Mouse (Mus musculus) midbrain, embryonic 15.5 days (tissue): Measurements from ENCODE around the gene Lsm7. TPM values are rescaled to one million over a fixed set of nuclear protein-coding genes. Genes with fewer than 3 reads are reported as not detected.
A peak's percentile ranks its signal among the peaks of the same experiment; 100 is the strongest.

ENCODE experiments used
- ATAC-seq: fragments of 200-750 bp; cut with Nextera tagmentation; replicated peaks from 2 replicates; pipeline ENCODE4 v1.8.0; 2017; ENCODE audit warnings: moderate TSS enrichment
- H3K27ac ChIP-seq: fragments of 300-500 bp; sonication (generic); 2 replicates; pipeline ENCODE4 v1.5.1; 2015; ENCODE audit warnings: mild to moderate bottlenecking, inconsistent platforms
- H3K27me3 ChIP-seq: fragments of 300-500 bp; sonication (generic); replicated peaks from 2 replicates; pipeline ENCODE4 v1.6.1; 2015; ENCODE audit warnings: inconsistent platforms
- H3K36me3 ChIP-seq: fragments of 300-500 bp; sonication (generic); replicated peaks from 2 replicates; pipeline ENCODE4 v1.6.1; 2015; ENCODE audit warnings: inconsistent platforms
- H3K4me1 ChIP-seq: fragments of 300-500 bp; sonication (generic); 2 replicates; pipeline ENCODE4 v1.6.1; 2015; ENCODE audit warnings: inconsistent platforms
- H3K4me2 ChIP-seq: fragments of 300-500 bp; sonication (generic); 2 replicates; pipeline ENCODE4 v1.6.1; 2015; ENCODE audit warnings: inconsistent platforms, mild to moderate bottlenecking, moderate library complexity
- H3K4me3 ChIP-seq: fragments of 300-500 bp; sonication (generic); 2 replicates; pipeline ENCODE4 v1.5.1; 2015; ENCODE audit warnings: mild to moderate bottlenecking, inconsistent platforms
- H3K9ac ChIP-seq: fragments of 300-500 bp; sonication (generic); 2 replicates; pipeline ENCODE4 v1.6.1; 2015; ENCODE audit warnings: mild to moderate bottlenecking, inconsistent platforms
- H3K9me3 ChIP-seq: fragments of 300-500 bp; sonication (generic); 2 replicates; pipeline ENCODE4 v1.6.1; 2016; ENCODE audit warnings: inconsistent platforms
- WGBS: fragments of 180-500 bp; shearing (Covaris S2); methylation state at CpG from one replicate; pipeline ENCODE4 v1.1.7; 2015; ENCODE audit warnings: mixed read lengths; 5-methylcytosine and 5-hydroxymethylcytosine counted together
- polyA plus RNA-seq: library from polyadenylated mRNA; unstranded; fragments of >200 nt; fragmentation: Nextera tagmentation; extraction: Ambion mirVana; gene quantifications from 2 replicates; pipeline ENCODE4 v1.2.1, GENCODE M21; 2015

Lsm7 gene
- polyA plus RNA-seq = 214 and 222 TPM in 2 replicates

GRCm38 (mm10) chr10:80854913-80855748 is at the start of gene Lsm7, which contains the start of gene Sppl2b:
Gene Lsm7 (minus strand): TSS chr10:80855209.
Gene Sppl2b (plus strand): TSS chr10:80855275.
- Histone ChIP-seq H3K27me3 (no peaks in the 10 kb centered on the region), H3K4me1 (peaks cover 41% of the 10 kb centered on the region), H3K27ac (peak within 1 kb of the TSS; percentile 74), H3K4me2 (peak within 1 kb of the TSS; percentile 86), H3K36me3 (peaks cover 12% of the 10 kb centered on the region), H3K4me3 (peak within 1 kb of the TSS; percentile 82), H3K9ac (peak within 1 kb of the TSS; percentile 91), H3K9me3 (no peaks in the 10 kb centered on the region)
- peak; percentile 82 for ATAC-seq
- WGBS = under 1% methylated on average over 81 of the region's 81 CpGs

GRCm38 (mm10) chr10:80904709-80905108 is 49.7 kb upstream of the Lsm7 start:
- no peak for ATAC-seq
- 93% methylated on average over 11 of the region's 11 CpGs for WGBS
- H3K9me3 ChIP-seq = no peaks in the 10 kb centered on the region
- no peak overlapping the region for H3K4me3 ChIP-seq
- H3K4me1 ChIP-seq = peaks cover 9% of the 10 kb centered on the region
- H3K36me3 ChIP-seq = peaks cover 53% of the 10 kb centered on the region
- H3K27me3 ChIP-seq = no peaks in the 10 kb centered on the region
- H3K4me2 ChIP-seq = no peak overlapping the region
- no peak overlapping the region for H3K27ac ChIP-seq
- no peak overlapping the region for H3K9ac ChIP-seq

GRCm38 (mm10) chr10:80904004-80904693 is 49.1 kb upstream of the Lsm7 start:
- Histone ChIP-seq H3K9ac (no peak overlapping the region), H3K27ac (no peak overlapping the region), H3K4me2 (no peak overlapping the region), H3K4me1 (peaks cover 15% of the 10 kb centered on the region), H3K4me3 (no peak overlapping the region), H3K36me3 (peaks cover 47% of the 10 kb centered on the region), H3K27me3 (no peaks in the 10 kb centered on the region), H3K9me3 (no peaks in the 10 kb centered on the region)
- no peak for ATAC-seq
- 88% methylated on average over 28 of the region's 28 CpGs for WGBS

- no peaks in the 10 kb centered on the region for H3K27me3 ChIP-seq
- H3K9ac ChIP-seq = no peak overlapping the region
- ATAC-seq = no peak
- peaks cover 43% of the 10 kb centered on the region for H3K36me3 ChIP-seq
- no peaks in the 10 kb centered on the region for H3K9me3 ChIP-seq
- no peak overlapping the region for H3K4me2 ChIP-seq
- peaks cover 19% of the 10 kb centered on the region for H3K4me1 ChIP-seq
- H3K4me3 ChIP-seq = no peak overlapping the region
- 94% methylated on average over 10 of the region's 10 CpGs for WGBS
- H3K27ac ChIP-seq = no peak overlapping the region
These were observed 48.3 kb upstream of the Lsm7 start for GRCm38 (mm10) chr10:80903282-80903681.

- ATAC-seq = no peak
- Histone ChIP-seq H3K27ac (no peak overlapping the region), H3K4me2 (no peak overlapping the region), H3K36me3 (peaks cover 38% of the 10 kb centered on the region), H3K4me3 (no peak overlapping the region), H3K4me1 (peaks cover 19% of the 10 kb centered on the region), H3K9me3 (no peaks in the 10 kb centered on the region), H3K27me3 (no peaks in the 10 kb centered on the region), H3K9ac (no peak overlapping the region)
- WGBS = 97% methylated on average over 9 of the region's 9 CpGs
These were observed 47.4 kb upstream of the Lsm7 start for GRCm38 (mm10) chr10:80902273-80902940.

DNA sequence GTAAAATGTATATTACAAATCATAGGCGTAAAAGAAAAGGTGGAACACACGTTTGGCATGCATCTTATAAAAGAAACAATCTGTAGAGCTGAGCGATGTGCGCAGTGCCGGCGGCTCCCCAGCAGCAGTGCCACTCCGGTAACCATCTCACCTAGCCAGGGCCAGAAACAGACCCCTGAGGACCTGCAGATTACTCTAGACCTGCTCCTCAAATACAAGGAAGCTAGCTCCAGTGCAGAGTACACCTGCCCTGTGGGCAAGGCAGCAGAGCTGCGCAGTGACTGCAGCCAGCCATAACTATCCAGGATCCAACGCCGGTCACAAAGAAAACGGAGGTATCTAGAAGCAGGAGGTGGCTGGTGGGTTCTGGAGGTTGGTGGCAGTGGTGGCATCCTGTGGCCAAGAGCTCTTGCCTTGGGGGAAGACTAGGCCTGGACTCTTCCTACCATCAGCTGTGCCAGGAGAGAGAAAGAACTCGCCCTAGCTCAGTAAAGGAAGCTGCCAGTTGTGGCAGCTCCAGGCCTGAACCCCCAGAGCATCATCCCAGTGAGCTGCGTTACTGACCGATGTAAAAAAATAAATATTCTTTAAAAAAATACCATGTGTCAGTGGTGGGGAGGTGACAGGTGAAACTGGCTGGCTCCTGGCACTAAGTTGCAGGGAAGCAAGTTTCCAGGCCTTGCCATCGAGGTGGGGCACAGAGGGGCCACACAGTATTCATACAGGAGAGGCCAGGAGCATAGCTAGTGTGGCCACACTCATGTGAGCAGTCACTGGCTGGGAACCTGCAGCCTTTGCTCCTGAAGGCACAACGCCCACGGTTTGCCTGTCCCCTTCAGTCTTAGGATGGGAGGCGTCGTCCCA is 46.6 kb upstream of the Lsm7 start:
- H3K4me3 ChIP-seq = peak overlapping the region; percentile 84; the same call in 1 of the 2 replicates

GRCm38 (mm10) chr10:80900318-80901247 is 45.6 kb upstream of the Lsm7 start, which contains the start of gene Timm13:
Gene Timm13 (minus strand): TSS chr10:80900969.
- peaks cover 19% of the 10 kb centered on the region for H3K4me1 ChIP-seq
- H3K27me3 ChIP-seq = no peaks in the 10 kb centered on the region
- ATAC-seq = peak; percentile 96
- H3K4me3 ChIP-seq = peak within 1 kb of the TSS; percentile 84
- H3K36me3 ChIP-seq = peaks cover 35% of the 10 kb centered on the region
- no peaks in the 10 kb centered on the region for H3K9me3 ChIP-seq
- H3K9ac ChIP-seq = peak within 1 kb of the TSS; percentile 83
- H3K27ac ChIP-seq = peak within 1 kb of the TSS; percentile 89
- under 1% methylated on average over 72 of the region's 72 CpGs for WGBS
- H3K4me2 ChIP-seq = peak within 1 kb of the TSS; percentile 76

More for the DNA sequence above, 46.6 kb upstream of the Lsm7 start:
- no peaks in the 10 kb centered on the region for H3K9me3 ChIP-seq
- peak overlapping the region; percentile 89 for H3K27ac ChIP-seq
- H3K36me3 ChIP-seq = peaks cover 38% of the 10 kb centered on the region
- whole genome bisulfite sequencing = 88% methylated on average over 19 of the region's 19 CpGs
- ATAC-seq = no peak
- H3K4me2 ChIP-seq = peak overlapping the region; percentile 76; the same call in 1 of the 2 replicates
- no peaks in the 10 kb centered on the region for H3K27me3 ChIP-seq
- H3K4me1 ChIP-seq = peaks cover 19% of the 10 kb centered on the region
- no peak overlapping the region for H3K9ac ChIP-seq

DNA sequence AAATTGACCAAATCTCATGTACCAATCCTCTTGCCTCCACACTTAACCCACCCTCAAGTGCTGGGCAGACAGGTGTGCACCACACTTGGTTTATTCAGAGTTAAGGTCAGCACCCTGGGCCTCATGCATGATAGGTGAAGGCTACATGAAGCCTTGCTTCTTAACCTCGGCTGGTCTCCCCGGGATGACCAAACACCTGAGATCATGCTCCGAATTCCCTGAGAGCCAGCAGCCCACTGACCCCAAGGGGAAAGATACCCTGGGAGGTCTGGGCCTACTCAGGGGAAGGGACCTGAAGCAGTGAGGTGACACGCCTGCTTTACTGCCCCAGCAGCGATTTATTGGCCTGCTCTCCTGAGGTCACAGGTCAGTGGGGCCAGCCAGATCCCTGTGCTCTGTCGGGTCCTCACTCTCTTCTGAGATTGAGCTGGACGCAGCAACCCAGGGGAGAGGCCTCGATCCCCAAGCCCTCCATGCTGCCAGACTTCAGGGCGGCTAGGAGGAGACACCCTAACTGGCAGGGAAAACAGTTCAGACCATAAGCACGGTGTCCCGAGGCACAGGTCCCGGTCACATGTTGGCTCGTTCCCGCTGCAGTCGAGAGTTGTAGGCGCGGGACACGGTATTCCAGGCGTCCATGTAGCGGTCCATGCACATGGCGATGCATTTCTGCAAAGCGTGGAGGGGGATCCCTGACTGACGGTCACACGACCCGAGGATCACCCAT is 44.7 kb upstream of the Lsm7 start:
- Histone ChIP-seq H3K4me1 (peaks cover 19% of the 10 kb centered on the region), H3K36me3 (peaks cover 28% of the 10 kb centered on the region)

DNA sequence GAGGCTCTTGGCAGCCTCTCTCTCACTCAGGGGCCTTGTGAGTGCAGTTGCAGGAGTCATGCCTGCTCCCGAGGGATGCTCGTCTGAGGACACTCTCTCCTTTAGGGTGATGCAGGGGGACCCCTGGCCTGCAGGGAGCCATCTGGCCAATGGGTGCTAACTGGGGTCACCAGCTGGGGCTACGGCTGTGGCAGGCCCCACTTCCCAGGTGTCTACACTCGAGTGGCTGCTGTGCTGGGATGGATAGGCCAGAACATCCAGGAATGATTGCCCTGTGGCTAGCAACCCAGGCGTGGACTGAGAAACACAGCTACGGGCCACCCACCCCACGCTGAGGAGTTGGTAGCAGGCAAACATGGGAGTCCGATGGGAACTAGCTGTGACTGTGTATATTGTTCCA is 44.1 kb upstream of the Lsm7 start:
- no peak for ATAC-seq
- Histone ChIP-seq H3K4me3 (peak overlapping the region; percentile 84; the same call in 1 of the 2 replicates), H3K36me3 (peaks cover 21% of the 10 kb centered on the region), H3K9ac (no peak overlapping the region), H3K27ac (no peak overlapping the region), H3K4me2 (peak overlapping the region; percentile 76), H3K27me3 (no peaks in the 10 kb centered on the region), H3K4me1 (peaks cover 19% of the 10 kb centered on the region), H3K9me3 (no peaks in the 10 kb centered on the region)
- 90% methylated on average over 8 of the region's 8 CpGs for WGBS

More for the DNA sequence above, 44.7 kb upstream of the Lsm7 start:
- no peak; the same call in 1 of the 2 replicates for ATAC-seq
- no peaks in the 10 kb centered on the region for H3K27me3 ChIP-seq
- peak overlapping the region; percentile 76 for H3K4me2 ChIP-seq
- H3K27ac ChIP-seq = peak overlapping the region; percentile 89
- 16% methylated on average over 25 of the region's 25 CpGs for WGBS
- no peaks in the 10 kb centered on the region for H3K9me3 ChIP-seq
- H3K4me3 ChIP-seq = peak overlapping the region; percentile 84
- peak overlapping the region; percentile 83 for H3K9ac ChIP-seq

DNA sequence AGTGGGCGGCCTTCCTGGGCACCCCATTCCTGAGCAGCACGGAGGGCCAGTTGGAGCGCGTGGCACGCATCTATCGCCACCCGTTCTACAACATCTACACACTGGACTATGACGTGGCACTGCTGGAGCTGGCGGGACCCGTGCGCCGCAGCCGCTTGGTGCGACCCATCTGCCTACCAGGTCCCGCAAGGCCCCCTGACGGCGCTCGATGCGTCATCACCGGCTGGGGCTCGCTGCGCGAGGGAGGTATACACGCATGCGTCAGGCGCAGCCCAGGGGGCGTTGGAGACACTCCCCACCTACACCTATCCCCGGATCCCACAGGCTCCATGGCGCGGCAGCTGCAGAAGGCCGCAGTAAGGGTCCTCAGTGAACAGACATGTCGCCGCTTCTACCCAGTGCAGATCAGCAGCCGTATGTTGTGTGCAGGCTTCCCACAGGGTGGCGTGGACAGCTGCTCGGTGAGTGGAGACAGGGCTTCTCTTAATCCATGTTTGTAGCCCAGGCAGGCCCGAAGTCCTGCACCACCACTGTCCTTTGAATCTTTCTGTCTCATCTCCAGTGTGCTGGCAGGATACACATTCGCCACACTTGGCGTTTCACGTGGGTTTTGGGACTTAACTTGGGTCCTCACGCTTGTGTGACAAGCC is 43.0 kb upstream of the Lsm7 start:
- no peak overlapping the region for H3K4me3 ChIP-seq
- no peak overlapping the region for H3K27ac ChIP-seq
- peaks cover 12% of the 10 kb centered on the region; the same call in 1 of the 2 replicates for H3K36me3 ChIP-seq
- H3K9me3 ChIP-seq = no peaks in the 10 kb centered on the region
- H3K9ac ChIP-seq = no peak overlapping the region
- no peak overlapping the region for H3K4me2 ChIP-seq
- WGBS = 34% methylated on average over 41 of the region's 41 CpGs
- no peak for ATAC-seq
- no peaks in the 10 kb centered on the region for H3K27me3 ChIP-seq
- peaks cover 19% of the 10 kb centered on the region for H3K4me1 ChIP-seq
